Mouse (Mus musculus): ENCODE results near the gene Exoc4.

DNA sequence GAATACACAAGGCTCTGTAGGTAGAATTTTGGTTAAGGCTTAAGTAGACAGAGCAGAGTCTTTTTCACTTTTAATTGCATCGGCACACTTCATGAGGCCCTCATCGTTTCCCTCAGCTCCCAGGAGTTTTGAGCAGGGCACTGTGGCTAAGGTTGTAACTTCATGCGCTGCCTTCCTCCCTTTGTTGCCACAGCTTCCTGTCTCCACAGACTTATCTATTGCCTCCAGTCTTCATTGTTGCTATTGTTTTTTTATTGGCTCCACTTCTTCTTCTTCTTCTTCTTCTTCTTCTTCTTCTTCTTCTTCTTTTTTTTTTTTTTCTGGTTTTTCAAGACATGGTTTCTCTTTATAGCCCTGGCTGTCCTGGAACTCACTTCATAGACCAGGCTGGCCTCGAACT is 327.1 kb downstream of the Exoc4 start:
- TF ChIP-seq CTCF (IDR thresholded peaks at IDR 0.05; ENCODE audit: borderline replicate concordance, insufficient read depth, low read depth, low read length) (no peak), POLR2A (IDR thresholded peaks at IDR 0.05; ENCODE audit: borderline replicate concordance, insufficient read depth, low read length) (no peak)
